ENCODE assay signal across 13 mouse cellular contexts in the genomic region with DNA sequence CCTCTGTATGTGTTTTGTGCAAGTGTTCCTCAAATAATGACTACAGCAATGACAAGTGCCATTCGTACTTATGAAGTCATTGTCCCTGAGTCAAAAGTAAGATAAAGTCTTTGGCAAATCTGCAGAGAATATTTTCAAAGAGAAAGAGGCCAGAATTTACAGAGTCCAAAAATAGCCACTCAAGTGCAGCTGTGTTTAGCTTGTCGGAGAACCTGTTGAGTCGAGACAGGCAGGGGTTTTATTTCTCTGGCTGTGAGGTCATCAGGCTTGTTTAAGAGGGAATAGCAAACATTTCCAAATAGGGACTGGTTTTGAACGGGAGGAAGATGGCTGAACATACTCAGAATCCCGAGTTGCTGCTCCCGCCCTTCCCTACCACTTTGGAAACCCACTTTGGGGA.
DNase-seq lines count a peak whose midpoint lies in the region; ATAC-seq and TF ChIP-seq lines count a peak whose summit lies in the region.
"Had no signal": no experiment of that assay in that cellular context is flagged by ENCODE, and none has a peak within 500 bp of the region (broad histone marks: within the 10 kb centered on the region; RNA-seq: fewer than 3 reads in every experiment).

No protein-coding gene starts in this region.

- H3K27me3 ChIP-seq in kidney, embryonic 14.5 days (ENCODE audit: control insufficient read depth, insufficient read depth, low read length): no peaks in the 10 kb centered on the region
- no peaks in the 10 kb centered on the region for H3K27me3 ChIP-seq in heart, embryonic 10.5 days (ENCODE audit: insufficient read depth, poor library complexity, severe bottlenecking)
- no peaks in the 10 kb centered on the region for H3K27me3 ChIP-seq in intestine, postnatal 0 days (replicated peaks; ENCODE audit: control insufficient read depth, insufficient read depth, low read length)
- no peaks in the 10 kb centered on the region for H3K27me3 ChIP-seq in small intestine, adult 2 months (ENCODE audit: control insufficient read depth, insufficient read depth, low read length)
- H3K27me3 ChIP-seq in hindbrain, embryonic 13.5 days: no peaks in the 10 kb centered on the region
- H3K27me3 ChIP-seq: embryonic facial prominence, embryonic 12.5 days; neural tube, embryonic 15.5 days had no signal

- H3K9me3 ChIP-seq in kidney, embryonic 14.5 days (ENCODE audit: control insufficient read depth, low read length): no peaks in the 10 kb centered on the region
- H3K9me3 ChIP-seq in heart, embryonic 10.5 days: no peaks in the 10 kb centered on the region
- no peaks in the 10 kb centered on the region for H3K9me3 ChIP-seq in intestine, postnatal 0 days (ENCODE audit: control insufficient read depth)
- no peaks in the 10 kb centered on the region for H3K9me3 ChIP-seq in hindbrain, embryonic 13.5 days
- H3K9me3 ChIP-seq: embryonic facial prominence, embryonic 12.5 days; neural tube, embryonic 15.5 days had no signal

- WGBS in kidney, embryonic 14.5 days: 51% methylated on average over 6 of the region's 6 CpGs
- WGBS in heart, embryonic 10.5 days: 30% methylated on average over 6 of the region's 6 CpGs
- WGBS in intestine, postnatal 0 days: 22% methylated on average over 6 of the region's 6 CpGs
- WGBS in small intestine, adult 2 months: 33% methylated on average over 6 of the region's 6 CpGs
- WGBS in hindbrain, embryonic 13.5 days: 81% methylated on average over 6 of the region's 6 CpGs

- H3K36me3 ChIP-seq in kidney, embryonic 14.5 days (ENCODE audit: control insufficient read depth, insufficient read depth, low read length): no peaks in the 10 kb centered on the region
- no peaks in the 10 kb centered on the region for H3K36me3 ChIP-seq in heart, embryonic 10.5 days
- H3K36me3 ChIP-seq in intestine, postnatal 0 days (ENCODE audit: control insufficient read depth, insufficient read depth): no peaks in the 10 kb centered on the region
- no peaks in the 10 kb centered on the region for H3K36me3 ChIP-seq in small intestine, adult 2 months (ENCODE audit: control insufficient read depth, insufficient read depth, low read length)
- no peaks in the 10 kb centered on the region for H3K36me3 ChIP-seq in hindbrain, embryonic 13.5 days
- H3K36me3 ChIP-seq: embryonic facial prominence, embryonic 12.5 days; neural tube, embryonic 15.5 days had no signal

- no peak for TF ChIP-seq POLR2A in small intestine, adult 2 months (IDR thresholded peaks at IDR 0.05; ENCODE audit: low read depth, low read length)

- DNase-seq in kidney, postnatal 10 days: no peak
- DNase-seq in heart, embryonic 10.5 days (ENCODE audit: low spot score): peak; percentile 80
- DNase-seq in layer of hippocampus, adult 11-12 months (ENCODE audit: low spot score): no peak
- no peak for DNase-seq in c-Kit-positive CD71-positive TER-119-positive erythroid progenitor cells, embryonic 14.5 days (ENCODE audit: low spot score)
- DNase-seq: kidney, postnatal 36 days had no signal

- ATAC-seq in kidney, embryonic 14.5 days (ENCODE audit: low FRiP score, low TSS enrichment): no peak
- ATAC-seq in intestine, postnatal 0 days: no peak
- ATAC-seq in hindbrain, embryonic 13.5 days (ENCODE audit: low FRiP score): no peak

- peak overlapping the region; percentile 3; the same call in 1 of the 2 replicates for H3K27ac ChIP-seq in kidney, embryonic 14.5 days (ENCODE audit: low read depth, low read length)
- peak overlapping the region; percentile 87 for H3K27ac ChIP-seq in heart, embryonic 10.5 days
- H3K27ac ChIP-seq in intestine, postnatal 0 days (ENCODE audit: low read depth, low read length): peak overlapping the region; percentile 15; the same call in 1 of the 2 replicates
- peak overlapping the region; percentile 80 for H3K27ac ChIP-seq in small intestine, adult 2 months (ENCODE audit: insufficient read depth, low read depth, low read length)
- H3K27ac ChIP-seq in hindbrain, embryonic 13.5 days: no peak overlapping the region
- H3K27ac ChIP-seq: hindbrain, embryonic 14.5 days had no signal

- no peak overlapping the region for H3K4me2 ChIP-seq in kidney, embryonic 14.5 days (replicated peaks; ENCODE audit: low read depth, low read length)
- H3K4me2 ChIP-seq in intestine, postnatal 0 days (replicated peaks; ENCODE audit: low read depth): no peak overlapping the region
- no peak overlapping the region for H3K4me2 ChIP-seq in hindbrain, embryonic 13.5 days
- H3K4me2 ChIP-seq: embryonic facial prominence, embryonic 12.5 days; hindbrain, embryonic 14.5 days; midbrain, embryonic 11.5 days; neural tube, embryonic 15.5 days had no signal

- H3K9ac ChIP-seq in kidney, embryonic 14.5 days (ENCODE audit: low read depth, low read length): no peak overlapping the region
- no peak overlapping the region for H3K9ac ChIP-seq in intestine, postnatal 0 days (ENCODE audit: low read depth, low read length)
- no peak overlapping the region for H3K9ac ChIP-seq in hindbrain, embryonic 13.5 days
- H3K9ac ChIP-seq: embryonic facial prominence, embryonic 12.5 days; hindbrain, embryonic 14.5 days; neural tube, embryonic 15.5 days had no signal

- H3K4me3 ChIP-seq in kidney, embryonic 14.5 days (ENCODE audit: low read length): no peak overlapping the region
- H3K4me3 ChIP-seq in heart, embryonic 10.5 days: no peak overlapping the region
- H3K4me3 ChIP-seq in intestine, postnatal 0 days (ENCODE audit: low read depth, low read length): no peak overlapping the region
- no peak overlapping the region for H3K4me3 ChIP-seq in small intestine, adult 2 months (ENCODE audit: low read depth, low read length)
- no peak overlapping the region for H3K4me3 ChIP-seq in hindbrain, embryonic 13.5 days
- H3K4me3 ChIP-seq: embryonic facial prominence, embryonic 12.5 days; neural tube, embryonic 15.5 days had no signal

- peaks cover 7% of the 10 kb centered on the region; the same call in 1 of the 2 replicates for H3K4me1 ChIP-seq in kidney, embryonic 14.5 days (ENCODE audit: control insufficient read depth, insufficient read depth, low read length)
- peaks cover 49% of the 10 kb centered on the region for H3K4me1 ChIP-seq in heart, embryonic 10.5 days
- H3K4me1 ChIP-seq in intestine, postnatal 0 days (replicated peaks; ENCODE audit: control insufficient read depth, insufficient read depth, low read length): peaks cover 3% of the 10 kb centered on the region; the same call in 1 of the 2 replicates
- peaks cover 3% of the 10 kb centered on the region; the same call in 1 of the 2 replicates for H3K4me1 ChIP-seq in small intestine, adult 2 months (ENCODE audit: control insufficient read depth, insufficient read depth, insufficient read length, low read length)
- 0 out of 2 replicates have a peak, but pooled peaks cover 3% of the 10 kb centered on the region for H3K4me1 ChIP-seq in hindbrain, embryonic 13.5 days (replicated peaks)

- no peak for TF ChIP-seq CTCF in intestine, postnatal 0 days (IDR thresholded peaks at IDR 0.05; ENCODE audit: low read depth)
- TF ChIP-seq CTCF in small intestine, adult 2 months (IDR thresholded peaks at IDR 0.05; ENCODE audit: extremely low read depth, insufficient read length, insufficient replicate concordance, low read depth, low read length): no peak
